Mouse (Mus musculus): ENCODE data around the gene Glo1. TPM values are rescaled to one million over a fixed set of nuclear protein-coding genes. Genes with fewer than 3 reads are reported as not detected.
A peak's percentile ranks its signal among the peaks of the same experiment; 100 is the strongest.

Gene Glo1
- polyA plus RNA-seq, 2 experiments, result 98.1 to 280 TPM

- no peak overlapping the region for H3K4me2 ChIP-seq (ENCODE audit: low read depth)
- no peak for DNase-seq (ENCODE audit: low read depth in 3 of 3, low spot score in 3 of 3)
- WGBS (ENCODE audit: insufficient replicate concordance), result 89% methylated on average over 5 of the region's 5 CpGs
- no peak for TF ChIP-seq EP300 (IDR thresholded peaks at IDR 0.05; ENCODE audit: low read depth)
- TF ChIP-seq CTCF (IDR thresholded peaks at IDR 0.05; ENCODE audit: low read depth), result no peak
- H3K9me3 ChIP-seq (ENCODE audit: control insufficient read depth, low read length), result no peaks in the 10 kb centered on the region; the same call in 1 of the 2 replicates
- H3K27ac ChIP-seq, result no peak overlapping the region
- H3K36me3 ChIP-seq (replicated peaks; ENCODE audit: control insufficient read depth, insufficient read depth, low read depth), result peaks cover 85% of the 10 kb centered on the region
- no peaks in the 10 kb centered on the region for H3K27me3 ChIP-seq (ENCODE audit: control insufficient read depth, insufficient read depth, low read length)
- no peak overlapping the region for H3K9ac ChIP-seq (replicated peaks)
- no peak overlapping the region for H3K4me3 ChIP-seq (ENCODE audit: insufficient read depth in 1 of 2, low read depth in 2 of 2, low read length in 2 of 2)
- no peaks in the 10 kb centered on the region; a peak in 1 of 4 replicates for H3K4me1 ChIP-seq (replicated peaks; ENCODE audit: control insufficient read depth in 2 of 2, insufficient read depth in 2 of 2, low read length in 1 of 2)
- no peak for ATAC-seq (ENCODE audit: insufficient read depth)
These were observed 28.4 kb downstream of the Glo1 start for GRCm38 (mm10) chr17:30598300-30598699.

- Histone ChIP-seq H3K27ac (no peak overlapping the region), H3K27me3 (ENCODE audit: control insufficient read depth, insufficient read depth, low read length) (no peaks in the 10 kb centered on the region), H3K36me3 (replicated peaks; ENCODE audit: control insufficient read depth, insufficient read depth, low read depth) (peaks cover 85% of the 10 kb centered on the region), H3K4me1 (replicated peaks; ENCODE audit: control insufficient read depth in 2 of 2, insufficient read depth in 2 of 2, low read length in 1 of 2) (no peaks in the 10 kb centered on the region; a peak in 1 of 4 replicates), H3K9ac (replicated peaks) (no peak overlapping the region), H3K9me3 (ENCODE audit: control insufficient read depth, low read length) (no peaks in the 10 kb centered on the region; the same call in 1 of the 2 replicates), H3K4me2 (ENCODE audit: low read depth) (no peak overlapping the region), H3K4me3 (ENCODE audit: insufficient read depth in 1 of 2, low read depth in 2 of 2, low read length in 2 of 2) (no peak overlapping the region)
- ATAC-seq (ENCODE audit: insufficient read depth), result no peak
- WGBS (ENCODE audit: insufficient replicate concordance), result 90% methylated on average over 9 of the region's 9 CpGs
- no peak for TF ChIP-seq EP300 (IDR thresholded peaks at IDR 0.05; ENCODE audit: low read depth)
- TF ChIP-seq CTCF (IDR thresholded peaks at IDR 0.05; ENCODE audit: low read depth), result no peak
- no peak for DNase-seq (ENCODE audit: low read depth in 3 of 3, low spot score in 3 of 3)
These were observed 28.9 kb downstream of the Glo1 start for GRCm38 (mm10) chr17:30597786-30598185.

- WGBS (ENCODE audit: insufficient replicate concordance), result 72% methylated on average over 6 of the region's 6 CpGs
- no peaks in the 10 kb centered on the region for H3K4me1 ChIP-seq (replicated peaks; ENCODE audit: control insufficient read depth in 2 of 2, insufficient read depth in 2 of 2, low read length in 1 of 2)
- H3K4me2 ChIP-seq (ENCODE audit: low read depth), result no peak overlapping the region
- no peak overlapping the region for H3K4me3 ChIP-seq (ENCODE audit: insufficient read depth in 1 of 2, low read depth in 2 of 2, low read length in 2 of 2)
- H3K9me3 ChIP-seq (ENCODE audit: control insufficient read depth, low read length), result no peaks in the 10 kb centered on the region; the same call in 1 of the 2 replicates
- no peak for ATAC-seq (ENCODE audit: insufficient read depth)
- H3K36me3 ChIP-seq (replicated peaks; ENCODE audit: control insufficient read depth, insufficient read depth, low read depth), result peaks cover 68% of the 10 kb centered on the region
- DNase-seq (ENCODE audit: low read depth in 3 of 3, low spot score in 3 of 3), result no peak
- TF ChIP-seq EP300 (IDR thresholded peaks at IDR 0.05; ENCODE audit: low read depth) (no peak), CTCF (IDR thresholded peaks at IDR 0.05; ENCODE audit: low read depth) (no peak)
- H3K27ac ChIP-seq, result no peak overlapping the region
- H3K27me3 ChIP-seq (ENCODE audit: control insufficient read depth, insufficient read depth, low read length), result no peaks in the 10 kb centered on the region
- H3K9ac ChIP-seq (replicated peaks), result no peak overlapping the region
These were observed 31.8 kb downstream of the Glo1 start for GRCm38 (mm10) chr17:30594846-30595245.

GRCm38 (mm10) chr17:30594407-30594806 lies 32.3 kb downstream of the Glo1 start:
- no peaks in the 10 kb centered on the region for H3K27me3 ChIP-seq (ENCODE audit: control insufficient read depth, insufficient read depth, low read length)
- no peaks in the 10 kb centered on the region for H3K4me1 ChIP-seq (replicated peaks; ENCODE audit: control insufficient read depth in 2 of 2, insufficient read depth in 2 of 2, low read length in 1 of 2)
- H3K36me3 ChIP-seq (replicated peaks; ENCODE audit: control insufficient read depth, insufficient read depth, low read depth), result peaks cover 64% of the 10 kb centered on the region
- DNase-seq (ENCODE audit: low read depth in 3 of 3, low spot score in 3 of 3) (no peak), ATAC-seq (ENCODE audit: insufficient read depth) (no peak)
- H3K9ac ChIP-seq (replicated peaks), result no peak overlapping the region
- no peak overlapping the region for H3K4me3 ChIP-seq (ENCODE audit: insufficient read depth in 1 of 2, low read depth in 2 of 2, low read length in 2 of 2)
- TF ChIP-seq EP300 (IDR thresholded peaks at IDR 0.05; ENCODE audit: low read depth), result no peak
- no peak for TF ChIP-seq CTCF (IDR thresholded peaks at IDR 0.05; ENCODE audit: low read depth)
- H3K27ac ChIP-seq, result no peak overlapping the region
- H3K9me3 ChIP-seq (ENCODE audit: control insufficient read depth, low read length), result no peaks in the 10 kb centered on the region; the same call in 1 of the 2 replicates
- H3K4me2 ChIP-seq (ENCODE audit: low read depth), result no peak overlapping the region
- 76% methylated on average over 5 of the region's 5 CpGs for WGBS (ENCODE audit: insufficient replicate concordance)

GRCm38 (mm10) chr17:30590417-30591198 lies 36.1 kb downstream of the Glo1 start:
- no peaks in the 10 kb centered on the region for H3K27me3 ChIP-seq (ENCODE audit: control insufficient read depth, insufficient read depth, low read length)
- no peak overlapping the region for H3K4me3 ChIP-seq (ENCODE audit: insufficient read depth in 1 of 2, low read depth in 2 of 2, low read length in 2 of 2)
- H3K9ac ChIP-seq (replicated peaks), result no peak overlapping the region
- no peak overlapping the region for H3K4me2 ChIP-seq (ENCODE audit: low read depth)
- TF ChIP-seq CTCF (IDR thresholded peaks at IDR 0.05; ENCODE audit: low read depth), result peak; percentile 54; the same call in 1 of the 2 replicates
- TF ChIP-seq EP300 (IDR thresholded peaks at IDR 0.05; ENCODE audit: low read depth), result no peak
- 63% methylated on average over 17 of the region's 17 CpGs for WGBS (ENCODE audit: insufficient replicate concordance)
- ATAC-seq (ENCODE audit: insufficient read depth), result no peak
- H3K36me3 ChIP-seq (replicated peaks; ENCODE audit: control insufficient read depth, insufficient read depth, low read depth), result peaks cover 32% of the 10 kb centered on the region
- no peaks in the 10 kb centered on the region for H3K9me3 ChIP-seq (ENCODE audit: control insufficient read depth, low read length)
- no peaks in the 10 kb centered on the region for H3K4me1 ChIP-seq (replicated peaks; ENCODE audit: control insufficient read depth in 2 of 2, insufficient read depth in 2 of 2, low read length in 1 of 2)
- no peak for DNase-seq (ENCODE audit: low read depth in 3 of 3, low spot score in 3 of 3)
- H3K27ac ChIP-seq, result no peak overlapping the region
